Mouse (Mus musculus): ENCODE measurements around the gene Ampd2. TPM values are rescaled to one million over a fixed set of nuclear protein-coding genes. Genes with fewer than 3 reads are reported as not detected.

The Ampd2 gene
- polyA plus RNA-seq, 1 experiment from 2014 or later: 38.4 TPM

GRCm38 (mm10) chr3:108067370-108067934, 19.0 kb downstream of the Ampd2 start:
- H3K27me3 ChIP-seq: no peaks in the 10 kb centered on the region
- no peak overlapping the region for H3K27ac ChIP-seq
- H3K9me3 ChIP-seq: no peaks in the 10 kb centered on the region
- whole genome bisulfite sequencing: 67% methylated on average over 6 of the region's 6 CpGs
- no peak overlapping the region for H3K4me2 ChIP-seq
- H3K4me3 ChIP-seq: no peak overlapping the region
- no peak for ATAC-seq (ENCODE audit: insufficient number of reproducible peaks, insufficient read depth, low FRiP score, low TSS enrichment, low read depth)
- no peak overlapping the region for H3K9ac ChIP-seq
- peaks cover 5% of the 10 kb centered on the region; the same call in 1 of the 2 replicates for H3K4me1 ChIP-seq
- 0 out of 2 replicates have a peak, but pooled peaks cover 4% of the 10 kb centered on the region for H3K36me3 ChIP-seq

- no peak for ATAC-seq (ENCODE audit: insufficient number of reproducible peaks, insufficient read depth, low FRiP score, low TSS enrichment, low read depth)
- WGBS: 81% methylated on average over 9 of the region's 9 CpGs
- Histone ChIP-seq H3K27ac (no peak overlapping the region), H3K9me3 (no peaks in the 10 kb centered on the region), H3K4me3 (no peak overlapping the region), H3K27me3 (no peaks in the 10 kb centered on the region), H3K36me3 (no peaks in the 10 kb centered on the region), H3K9ac (no peak overlapping the region), H3K4me1 (peaks cover 5% of the 10 kb centered on the region; the same call in 1 of the 2 replicates), H3K4me2 (no peak overlapping the region)
Observed at GRCm38 (mm10) chr3:108065551-108065950, 20.9 kb downstream of the Ampd2 start.

- Histone ChIP-seq H3K36me3 (no peaks in the 10 kb centered on the region), H3K27ac (no peak overlapping the region), H3K9me3 (no peaks in the 10 kb centered on the region), H3K4me1 (peaks cover 5% of the 10 kb centered on the region; the same call in 1 of the 2 replicates), H3K4me2 (no peak overlapping the region), H3K4me3 (no peak overlapping the region), H3K9ac (no peak overlapping the region), H3K27me3 (no peaks in the 10 kb centered on the region)
- ATAC-seq (ENCODE audit: insufficient number of reproducible peaks, insufficient read depth, low FRiP score, low TSS enrichment, low read depth): no peak
- 67% methylated on average over 4 of the region's 4 CpGs for WGBS
Observed at GRCm38 (mm10) chr3:108064672-108065071, 21.8 kb downstream of the Ampd2 start.

DNA sequence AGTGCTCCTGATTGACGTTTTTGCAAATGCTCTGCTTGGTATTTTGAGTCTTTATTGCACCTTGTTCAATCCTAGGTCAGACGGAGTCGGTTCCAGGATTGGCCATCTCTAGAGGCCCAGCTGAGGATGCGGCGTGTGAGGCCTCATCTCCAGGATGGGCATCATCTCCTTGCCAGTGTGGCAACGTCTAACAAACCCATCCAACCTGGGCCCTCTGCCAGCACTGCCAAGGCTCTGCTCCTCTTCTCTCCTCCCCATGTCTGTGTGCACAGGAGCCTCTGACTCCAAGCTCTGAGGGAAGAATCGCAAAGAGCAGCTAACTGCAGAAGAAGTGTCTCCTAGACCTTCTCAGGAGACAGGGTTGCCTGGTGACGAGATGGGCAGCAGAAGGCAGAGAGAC, 23.8 kb downstream of the Ampd2 start:
- no peaks in the 10 kb centered on the region for H3K36me3 ChIP-seq
- WGBS: 83% methylated on average over 8 of the region's 8 CpGs

DNA sequence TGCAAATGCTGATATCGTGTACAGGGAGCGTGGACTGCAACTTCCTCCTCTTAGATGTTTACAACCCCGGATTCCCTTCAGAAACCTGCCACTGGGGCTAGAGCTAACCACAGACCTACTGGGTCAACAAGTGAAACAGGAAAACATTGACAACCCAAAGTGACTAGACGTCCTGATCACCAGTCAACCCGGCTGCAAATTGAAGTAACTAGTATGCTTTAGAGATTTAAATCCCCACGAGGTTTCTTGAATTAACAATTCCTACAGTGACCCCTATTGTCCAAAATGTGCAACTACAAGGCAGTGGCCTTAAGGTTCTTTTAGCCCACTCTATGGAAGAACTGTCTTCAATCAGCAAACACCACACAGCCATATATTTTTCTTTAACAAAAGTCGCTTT, 25.0 kb downstream of the Ampd2 start:
- peak overlapping the region; percentile 43; the same call in 1 of the 2 replicates for H3K4me2 ChIP-seq
- 18% methylated on average over 7 of the region's 7 CpGs for WGBS
- H3K9ac ChIP-seq: no peak overlapping the region

More for the DNA sequence above, 23.8 kb downstream of the Ampd2 start:
- no peak overlapping the region for H3K4me2 ChIP-seq
- no peaks in the 10 kb centered on the region for H3K9me3 ChIP-seq
- no peaks in the 10 kb centered on the region for H3K27me3 ChIP-seq
- no peak overlapping the region for H3K27ac ChIP-seq
- H3K4me1 ChIP-seq: no peaks in the 10 kb centered on the region
- no peak overlapping the region for H3K9ac ChIP-seq
- H3K4me3 ChIP-seq: no peak overlapping the region
- ATAC-seq (ENCODE audit: insufficient number of reproducible peaks, insufficient read depth, low FRiP score, low TSS enrichment, low read depth): no peak

GRCm38 (mm10) chr3:108050493-108050892, 36.0 kb downstream of the Ampd2 start:
- no peak for ATAC-seq (ENCODE audit: insufficient number of reproducible peaks, insufficient read depth, low FRiP score, low TSS enrichment, low read depth)
- no peak overlapping the region for H3K4me3 ChIP-seq
- H3K9ac ChIP-seq: no peak overlapping the region
- no peaks in the 10 kb centered on the region for H3K36me3 ChIP-seq
- H3K27me3 ChIP-seq: no peaks in the 10 kb centered on the region
- no peak overlapping the region for H3K27ac ChIP-seq
- WGBS: 91% methylated on average over 5 of the region's 5 CpGs
- H3K4me2 ChIP-seq: no peak overlapping the region
- H3K9me3 ChIP-seq: no peaks in the 10 kb centered on the region
- H3K4me1 ChIP-seq: no peaks in the 10 kb centered on the region

More for the DNA sequence above, 25.0 kb downstream of the Ampd2 start:
- Histone ChIP-seq H3K4me1 (no peaks in the 10 kb centered on the region), H3K27ac (no peak overlapping the region), H3K4me3 (no peak overlapping the region), H3K27me3 (no peaks in the 10 kb centered on the region), H3K36me3 (no peaks in the 10 kb centered on the region), H3K9me3 (no peaks in the 10 kb centered on the region)
- ATAC-seq (ENCODE audit: insufficient number of reproducible peaks, insufficient read depth, low FRiP score, low TSS enrichment, low read depth): no peak

- H3K9ac ChIP-seq: no peak overlapping the region
- no peak overlapping the region for H3K4me2 ChIP-seq
- peaks cover 11% of the 10 kb centered on the region for H3K4me1 ChIP-seq
- 61% methylated on average over 3 of the region's 3 CpGs for WGBS
- H3K27me3 ChIP-seq: no peaks in the 10 kb centered on the region; the same call in 1 of the 2 replicates
- H3K9me3 ChIP-seq: no peaks in the 10 kb centered on the region
- no peak overlapping the region for H3K4me3 ChIP-seq
- no peak overlapping the region for H3K27ac ChIP-seq
- no peaks in the 10 kb centered on the region for H3K36me3 ChIP-seq
- ATAC-seq (ENCODE audit: insufficient number of reproducible peaks, insufficient read depth, low FRiP score, low TSS enrichment, low read depth): no peak
Observed at GRCm38 (mm10) chr3:108048306-108048705, 38.1 kb downstream of the Ampd2 start.

DNA sequence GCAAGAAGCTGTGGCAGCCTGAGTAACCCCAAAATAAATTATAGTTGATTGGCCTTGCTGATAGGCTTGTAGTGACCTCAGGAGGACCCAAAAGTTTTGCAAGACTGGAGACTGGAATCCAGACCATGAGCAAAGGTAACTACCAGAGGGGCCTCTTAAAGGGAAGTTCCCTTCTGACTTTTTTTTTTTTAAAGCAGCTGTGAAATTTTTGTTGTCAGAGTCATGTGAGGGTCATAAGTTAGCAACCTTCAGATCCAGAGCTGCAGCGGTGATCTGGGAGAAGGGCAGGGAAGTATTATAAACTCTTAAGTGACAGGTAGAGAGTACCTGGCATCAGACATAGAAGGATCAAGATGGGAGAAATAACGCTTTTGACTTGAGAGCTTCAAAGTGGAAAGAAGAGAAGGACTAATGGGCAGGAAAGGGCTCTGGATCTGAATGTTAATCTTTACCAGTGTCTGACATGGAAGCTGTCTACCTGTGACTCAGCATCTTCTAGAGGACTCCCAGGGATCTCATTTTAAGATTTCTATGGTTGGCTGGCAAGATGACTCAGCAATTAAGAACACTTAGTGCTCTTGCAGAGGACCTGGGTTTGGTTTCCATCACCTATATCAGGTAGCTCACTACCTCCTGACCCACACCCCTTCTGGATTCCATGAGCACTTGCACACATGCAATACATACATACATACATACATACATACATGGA, 39.4 kb downstream of the Ampd2 start:
- Histone ChIP-seq H3K9me3 (no peaks in the 10 kb centered on the region), H3K4me3 (no peak overlapping the region), H3K4me1 (peaks cover 11% of the 10 kb centered on the region), H3K27me3 (no peaks in the 10 kb centered on the region; the same call in 1 of the 2 replicates), H3K9ac (no peak overlapping the region), H3K27ac (no peak overlapping the region), H3K4me2 (no peak overlapping the region), H3K36me3 (no peaks in the 10 kb centered on the region)
- 86% methylated on average over 2 of the region's 2 CpGs for WGBS
- no peak for ATAC-seq (ENCODE audit: insufficient number of reproducible peaks, insufficient read depth, low FRiP score, low TSS enrichment, low read depth)

GRCm38 (mm10) chr3:108044394-108045140, 41.9 kb downstream of the Ampd2 start, which contains the start of gene Gstm4:
Gstm4 (minus strand) TSS chr3:108044894.
- no peaks in the 10 kb centered on the region for H3K9me3 ChIP-seq
- peak within 1 kb of the TSS; percentile 60 for H3K4me3 ChIP-seq
- 6% methylated on average over 29 of the region's 29 CpGs for WGBS
- no peaks in the 10 kb centered on the region for H3K36me3 ChIP-seq
- peak; percentile 82 for ATAC-seq (ENCODE audit: insufficient number of reproducible peaks, insufficient read depth, low FRiP score, low TSS enrichment, low read depth)
- H3K27me3 ChIP-seq: no peaks in the 10 kb centered on the region; the same call in 1 of the 2 replicates
- peak within 1 kb of the TSS; percentile 88 for H3K4me2 ChIP-seq
- H3K9ac ChIP-seq: peak within 1 kb of the TSS; percentile 75
- H3K4me1 ChIP-seq: peaks cover 11% of the 10 kb centered on the region
- H3K27ac ChIP-seq: peak within 1 kb of the TSS; percentile 68

DNA sequence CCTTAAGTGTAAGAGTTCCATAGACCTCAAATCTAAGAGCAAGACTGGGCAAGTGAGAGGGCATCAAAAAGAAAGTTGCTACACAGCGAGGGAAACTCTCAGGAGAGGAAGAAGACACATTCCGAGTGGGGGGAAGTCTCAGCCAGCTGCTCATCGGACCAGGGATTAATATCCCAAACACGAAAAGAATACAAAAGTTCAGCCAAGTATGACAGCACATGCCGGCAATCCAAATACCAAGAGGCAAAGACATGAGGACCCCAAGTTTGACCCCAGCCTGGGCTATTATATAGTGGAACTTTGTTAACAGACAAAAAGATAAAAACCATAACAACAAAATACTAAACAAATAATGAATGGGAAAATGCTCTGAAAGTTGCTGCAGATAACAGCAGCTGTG, 53.3 kb downstream of the Ampd2 start:
- WGBS: 72% methylated on average over 5 of the region's 5 CpGs
- no peak overlapping the region for H3K4me2 ChIP-seq
- no peaks in the 10 kb centered on the region for H3K4me1 ChIP-seq
- H3K9me3 ChIP-seq: no peaks in the 10 kb centered on the region
- H3K36me3 ChIP-seq: no peaks in the 10 kb centered on the region
- H3K4me3 ChIP-seq: no peak overlapping the region
- H3K27me3 ChIP-seq: no peaks in the 10 kb centered on the region
- H3K27ac ChIP-seq: no peak overlapping the region
- H3K9ac ChIP-seq: no peak overlapping the region
- no peak for ATAC-seq (ENCODE audit: insufficient number of reproducible peaks, insufficient read depth, low FRiP score, low TSS enrichment, low read depth)

GRCm38 (mm10) chr3:108032113-108032512, 54.3 kb downstream of the Ampd2 start:
- Histone ChIP-seq H3K4me2 (no peak overlapping the region), H3K27me3 (no peaks in the 10 kb centered on the region)

More at GRCm38 (mm10) chr3:108032113-108032512, 54.3 kb downstream of the Ampd2 start:
- no peaks in the 10 kb centered on the region for H3K9me3 ChIP-seq
- H3K27ac ChIP-seq: no peak overlapping the region
- no peaks in the 10 kb centered on the region for H3K4me1 ChIP-seq
- no peak overlapping the region for H3K9ac ChIP-seq
- no peak overlapping the region for H3K4me3 ChIP-seq
- no peak for ATAC-seq (ENCODE audit: insufficient number of reproducible peaks, insufficient read depth, low FRiP score, low TSS enrichment, low read depth)
- H3K36me3 ChIP-seq: no peaks in the 10 kb centered on the region

All from embryonic facial prominence, embryonic 13.5 days (tissue).